Mouse (Mus musculus) stomach, postnatal 0 days (tissue): ENCODE results near the gene Ddrgk1.

Source experiments
- CTCF ChIP-seq: IDR thresholded peaks from 2 replicates; pipeline ENCODE4 v1.5.1; 2016; ENCODE audit warnings: antibody characterized with exemption, low read depth, mild to moderate bottlenecking, moderate library complexity
- EP300 ChIP-seq: optimal IDR thresholded peaks from 2 replicates; pipeline ENCODE3; 2016; ENCODE audit warnings: antibody characterized with exemption

DNA sequence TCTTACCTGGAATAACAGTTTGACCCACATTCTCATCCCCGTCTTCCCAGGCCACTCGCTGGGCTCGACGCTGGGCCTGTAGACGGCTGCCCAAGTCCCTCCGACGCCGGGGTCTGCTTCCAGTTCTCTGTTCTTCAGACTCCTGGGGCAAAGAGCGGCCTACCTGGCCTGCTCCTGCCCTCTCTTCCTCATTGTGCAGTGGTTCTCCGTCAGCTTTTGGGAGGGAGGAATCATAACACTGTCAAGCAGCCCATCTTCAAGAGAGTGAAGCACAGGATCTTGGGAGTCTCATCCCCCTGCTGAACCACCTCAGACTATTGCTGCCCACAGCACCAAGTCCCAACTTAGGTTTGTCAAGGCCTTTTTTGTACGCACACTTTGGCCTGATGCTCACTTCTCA, 1.1 kb downstream of the Ddrgk1 start:
- TF ChIP-seq CTCF (no peak), EP300 (no peak)
